Mouse (Mus musculus): ENCODE results near the gene Mmrn2. TPM values are rescaled to one million over a fixed set of nuclear protein-coding genes. Genes with fewer than 3 reads are reported as not detected.

The Mmrn2 gene
- total RNA-seq, 2 experiments from 2014 or later = 4.0 to 4.5 TPM

Other genes with a start within 250 kb of the Mmrn2 start
- under 1 TPM; 0.09 to 0.18 TPM for gene Npy4r, start 223.0 kb upstream of the Mmrn2 start, total RNA-seq (2021)
- gene Gprin2, start 173.8 kb upstream of the Mmrn2 start, total RNA-seq (2021) = 1 to 10 TPM; 6.0 to 7.5 TPM
- gene Syt15, start 155.9 kb upstream of the Mmrn2 start, total RNA-seq (2021) = 1 to 10 TPM; 1.7 to 1.8 TPM
- gene Shld2, start 65.0 kb upstream of the Mmrn2 start, total RNA-seq (2021) = 10 to 100 TPM in 1 of 2 experiments, 1 to 10 TPM in 1; 9.7 to 13.5 TPM
- 100 to 1,000 TPM; 408 to 469 TPM for gene Glud1, start 64.7 kb upstream of the Mmrn2 start, total RNA-seq (2021)
- gene Fam25c, start 20.0 kb upstream of the Mmrn2 start, total RNA-seq (2021) = not detected
- 1 to 10 TPM; 1.6 to 1.8 TPM for gene Sncg, start 676 bp upstream of the Mmrn2 start, total RNA-seq (2021)
- 10 to 100 TPM; 41.9 to 46.1 TPM for gene Bmpr1a, start 127.9 kb downstream of the Mmrn2 start, total RNA-seq (2021)
- gene 9230112D13Rik, start 147.3 kb downstream of the Mmrn2 start, total RNA-seq (2021) = not detected
- 1 to 10 TPM; 1.9 to 2.0 TPM for gene Ldb3, start 213.2 kb downstream of the Mmrn2 start, total RNA-seq (2021)
- not detected for gene Opn4, start 224.7 kb downstream of the Mmrn2 start, total RNA-seq (2021)

All from layer of hippocampus, postnatal 10 days (tissue).